Mouse (Mus musculus): ENCODE measurements around the gene Nepro. TPM values are rescaled to one million over a fixed set of nuclear protein-coding genes. Genes with fewer than 3 reads are reported as not detected.
A peak's percentile ranks its signal among the peaks of the same experiment; 100 is the strongest.

The Nepro gene
- 10.2 and 11.0 TPM in 2 replicates for polyA plus RNA-seq (2015; fragmentation: Nextera tagmentation; extraction: Ambion mirVana)

- Histone ChIP-seq H3K9me3 (no peaks in the 10 kb centered on the region), H3K36me3 (peaks cover 28% of the 10 kb centered on the region), H3K4me2 (replicated peaks) (peak within 1 kb of the TSS; percentile 78), H3K27ac (peak within 1 kb of the TSS; percentile 91), H3K4me3 (peak within 1 kb of the TSS; percentile 80), H3K4me1 (peaks cover 20% of the 10 kb centered on the region), H3K9ac (peak within 1 kb of the TSS; percentile 84), H3K27me3 (no peaks in the 10 kb centered on the region)
- ATAC-seq (ENCODE audit: low FRiP score, low read depth) = peak; percentile 97
- under 1% methylated on average over 59 of the region's 64 CpGs for WGBS
Measured at GRCm38 (mm10) chr16:44724083-44724787, at the start of gene Nepro. Gene Nepro, plus strand, starts transcription at chr16:44724301.

DNA sequence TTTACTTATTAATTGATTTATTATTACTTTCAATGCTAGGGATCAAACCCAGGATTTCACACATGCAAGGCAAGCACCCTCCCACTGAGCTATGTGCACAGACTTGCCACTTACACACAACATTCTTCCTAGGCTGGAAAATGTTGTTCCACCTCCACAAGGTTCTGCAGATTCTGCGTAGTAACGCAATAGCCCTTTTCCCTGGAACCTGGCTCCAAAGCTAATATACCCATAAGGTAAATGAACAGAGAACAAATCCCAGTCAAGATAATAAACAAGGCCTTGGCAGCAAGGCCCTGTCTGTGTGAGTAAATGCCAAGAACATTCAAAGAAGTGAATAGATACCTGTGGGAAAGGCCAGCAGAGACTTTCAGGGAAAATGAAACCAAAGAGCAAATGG lies 47.7 kb upstream of the Nepro start:
- no peaks in the 10 kb centered on the region for H3K9me3 ChIP-seq
- no peaks in the 10 kb centered on the region for H3K36me3 ChIP-seq
- peak; percentile 62; the same call in 1 of the 2 replicates for ATAC-seq (ENCODE audit: low FRiP score, low read depth)
- peak overlapping the region; percentile 71 for H3K27ac ChIP-seq
- WGBS = 51% methylated on average over 2 of the region's 2 CpGs
- no peak overlapping the region for H3K4me3 ChIP-seq
- H3K27me3 ChIP-seq = no peaks in the 10 kb centered on the region
- peaks cover 74% of the 10 kb centered on the region for H3K4me1 ChIP-seq
- no peak overlapping the region for H3K4me2 ChIP-seq (replicated peaks)
- H3K9ac ChIP-seq = no peak overlapping the region

- H3K36me3 ChIP-seq = no peaks in the 10 kb centered on the region
- WGBS = 23% methylated on average over 8 of the region's 8 CpGs
- H3K4me3 ChIP-seq = no peak overlapping the region
- peaks cover 10% of the 10 kb centered on the region for H3K9me3 ChIP-seq
- peaks cover 56% of the 10 kb centered on the region for H3K4me1 ChIP-seq
- peak overlapping the region; percentile 79 for H3K27ac ChIP-seq
- no peak overlapping the region for H3K9ac ChIP-seq
- 0 out of 2 replicates have a peak overlapping the region, but pooled peaks have one; percentile 12 for H3K4me2 ChIP-seq (replicated peaks)
- no peak for ATAC-seq (ENCODE audit: low FRiP score, low read depth)
- no peaks in the 10 kb centered on the region for H3K27me3 ChIP-seq
Measured at GRCm38 (mm10) chr16:44679082-44679481, 45.0 kb upstream of the Nepro start.

DNA sequence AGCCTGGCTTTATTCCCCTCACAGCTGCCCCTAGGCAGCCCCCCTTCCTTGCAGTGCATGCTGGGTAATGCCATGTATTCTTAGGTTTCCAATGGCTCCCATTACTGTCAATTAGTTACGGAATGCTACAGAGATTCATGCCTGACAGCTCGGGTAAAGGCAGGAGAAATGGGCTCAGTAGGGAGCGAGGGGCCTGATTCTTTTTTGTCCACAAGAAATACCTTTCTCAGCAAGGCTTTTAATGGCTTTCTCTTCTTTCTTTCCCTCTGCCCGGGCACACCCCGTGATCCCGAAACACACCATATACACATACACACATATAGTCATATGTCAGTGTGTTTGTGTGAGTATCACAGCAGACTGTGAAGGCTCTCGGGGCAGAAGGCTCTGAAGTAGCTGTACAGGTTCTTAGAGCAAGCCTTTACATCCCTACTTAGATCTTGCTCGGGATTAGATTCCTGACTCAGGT lies 44.6 kb upstream of the Nepro start:
- Histone ChIP-seq H3K27ac (peak overlapping the region; percentile 79), H3K4me2 (replicated peaks) (0 out of 2 replicates have a peak overlapping the region, but pooled peaks have one; percentile 12), H3K27me3 (no peaks in the 10 kb centered on the region), H3K9me3 (peaks cover 10% of the 10 kb centered on the region), H3K9ac (no peak overlapping the region), H3K36me3 (no peaks in the 10 kb centered on the region), H3K4me3 (no peak overlapping the region), H3K4me1 (peaks cover 61% of the 10 kb centered on the region)
- WGBS = 35% methylated on average over 8 of the region's 8 CpGs
- ATAC-seq (ENCODE audit: low FRiP score, low read depth) = peak; percentile 69

DNA sequence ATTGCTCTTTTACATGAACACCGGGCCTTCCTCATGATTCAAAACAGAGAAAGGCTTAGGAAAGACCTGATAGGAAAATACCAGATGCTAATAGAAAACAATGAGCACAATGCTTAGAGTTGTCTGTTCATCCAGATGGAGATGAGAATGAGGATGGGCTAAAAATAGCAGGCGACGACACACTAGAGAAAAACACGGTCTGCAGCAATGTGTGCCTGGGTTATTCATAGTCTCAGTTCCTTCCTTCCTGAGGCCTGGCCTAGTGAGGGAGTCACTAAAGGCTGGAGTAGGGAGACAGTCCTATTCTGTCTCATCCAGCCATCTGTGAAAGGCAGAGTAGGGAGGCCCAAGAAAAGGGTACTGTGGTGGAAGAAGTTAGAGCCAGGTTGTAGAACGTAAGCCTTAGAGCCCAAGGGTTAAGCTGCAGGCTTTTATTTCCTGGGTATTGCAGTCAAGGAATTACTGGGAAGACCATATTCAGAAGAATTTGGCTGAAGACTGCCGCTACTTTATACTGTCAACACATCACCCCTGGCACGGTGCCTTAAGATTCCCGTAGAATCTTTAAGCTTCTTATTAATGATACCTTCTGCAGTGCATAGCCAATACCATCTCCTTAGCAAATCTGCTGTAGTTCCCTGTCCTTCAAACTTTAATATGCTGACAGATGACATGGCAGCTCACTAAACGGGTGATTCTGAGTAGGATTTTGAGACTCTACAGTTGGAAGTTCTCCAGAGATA lies 43.2 kb upstream of the Nepro start:
- Histone ChIP-seq H3K27me3 (no peaks in the 10 kb centered on the region), H3K36me3 (no peaks in the 10 kb centered on the region), H3K4me3 (no peak overlapping the region), H3K4me1 (peaks cover 66% of the 10 kb centered on the region), H3K9ac (no peak overlapping the region), H3K4me2 (replicated peaks) (no peak overlapping the region), H3K9me3 (peaks cover 10% of the 10 kb centered on the region), H3K27ac (peak overlapping the region; percentile 79)
- ATAC-seq (ENCODE audit: low FRiP score, low read depth) = 0 out of 2 replicates have a peak, but pooled peaks have one; percentile 21
- WGBS = 66% methylated on average over 9 of the region's 9 CpGs

GRCm38 (mm10) chr16:44684646-44685045 lies 39.5 kb upstream of the Nepro start:
- no peak overlapping the region for H3K4me2 ChIP-seq (replicated peaks)
- no peaks in the 10 kb centered on the region for H3K27me3 ChIP-seq
- ATAC-seq (ENCODE audit: low FRiP score, low read depth) = no peak
- no peak overlapping the region for H3K9ac ChIP-seq
- peaks cover 65% of the 10 kb centered on the region for H3K4me1 ChIP-seq
- 64% methylated on average over 7 of the region's 7 CpGs for WGBS
- H3K9me3 ChIP-seq = peaks cover 10% of the 10 kb centered on the region
- H3K4me3 ChIP-seq = no peak overlapping the region
- peak overlapping the region; percentile 61 for H3K27ac ChIP-seq
- no peaks in the 10 kb centered on the region for H3K36me3 ChIP-seq

DNA sequence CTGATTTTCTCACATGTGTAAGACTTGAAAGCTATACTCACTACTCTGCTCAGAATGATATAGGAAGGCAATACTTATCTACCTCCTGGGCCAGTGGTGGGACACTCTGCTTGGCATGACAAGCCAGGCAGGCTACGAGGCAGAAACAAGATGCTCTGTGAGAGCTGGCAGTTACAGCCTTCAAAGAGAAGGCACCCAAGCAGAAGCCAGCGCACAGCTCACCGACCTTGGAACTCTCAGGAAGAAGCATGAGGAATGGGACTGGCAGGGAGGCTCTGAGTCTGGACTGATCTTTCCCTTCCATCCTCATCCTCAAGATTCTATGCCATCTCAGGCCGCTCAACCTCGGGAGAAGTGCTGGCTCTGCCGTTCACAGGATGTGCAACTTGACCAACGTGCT lies 38.7 kb upstream of the Nepro start:
- Histone ChIP-seq H3K36me3 (no peaks in the 10 kb centered on the region), H3K9ac (no peak overlapping the region), H3K9me3 (peaks cover 10% of the 10 kb centered on the region), H3K27ac (no peak overlapping the region), H3K27me3 (no peaks in the 10 kb centered on the region), H3K4me2 (replicated peaks) (no peak overlapping the region), H3K4me3 (no peak overlapping the region), H3K4me1 (peaks cover 60% of the 10 kb centered on the region)
- WGBS = 77% methylated on average over 7 of the region's 7 CpGs
- no peak for ATAC-seq (ENCODE audit: low FRiP score, low read depth)

DNA sequence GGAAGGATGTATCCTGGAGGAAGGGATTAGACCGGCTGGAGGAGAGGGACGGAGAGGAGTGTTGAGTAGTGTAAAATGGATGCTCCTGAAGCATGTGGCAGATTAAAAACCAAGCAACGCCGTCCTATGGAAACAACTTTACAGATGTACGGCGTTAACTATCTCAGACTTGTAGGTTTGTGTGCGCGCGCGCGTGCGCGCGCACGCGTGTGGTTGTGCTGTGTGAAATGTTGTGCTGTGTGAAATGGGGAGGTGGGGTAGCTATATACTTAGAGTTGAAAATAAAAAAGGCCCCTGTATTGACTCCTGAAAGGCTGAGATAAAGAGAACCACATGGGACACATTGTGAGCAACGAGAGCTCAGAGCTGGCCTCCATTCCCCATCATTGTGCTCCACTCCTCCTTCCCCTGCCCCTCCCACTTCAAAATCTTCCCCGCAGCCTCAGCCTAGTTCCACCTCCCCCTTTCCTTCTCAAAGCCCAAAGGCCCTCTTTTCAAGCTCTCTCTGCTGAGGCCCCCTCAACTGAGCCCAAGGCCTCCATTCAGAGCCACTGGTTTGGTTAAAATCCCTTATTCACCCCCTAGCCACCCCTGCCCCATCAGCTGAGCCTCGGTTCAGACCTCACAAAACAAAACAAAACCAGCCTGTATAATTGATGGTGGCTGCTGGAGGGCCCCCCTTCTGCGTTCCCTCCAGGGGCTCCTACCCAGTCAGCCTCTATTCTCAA lies 36.9 kb upstream of the Nepro start:
- no peaks in the 10 kb centered on the region for H3K27me3 ChIP-seq
- peak overlapping the region; percentile 39; the same call in 1 of the 2 replicates for H3K9ac ChIP-seq
- H3K4me3 ChIP-seq = no peak overlapping the region; the same call in 1 of the 2 replicates
- peak; percentile 73 for ATAC-seq (ENCODE audit: low FRiP score, low read depth)
- H3K27ac ChIP-seq = peak overlapping the region; percentile 90
- H3K9me3 ChIP-seq = peaks cover 6% of the 10 kb centered on the region
- no peaks in the 10 kb centered on the region for H3K36me3 ChIP-seq
- WGBS = 48% methylated on average over 20 of the region's 20 CpGs
- peak overlapping the region; percentile 52 for H3K4me2 ChIP-seq (replicated peaks)
- peaks cover 60% of the 10 kb centered on the region for H3K4me1 ChIP-seq

GRCm38 (mm10) chr16:44687719-44688420 lies 36.2 kb upstream of the Nepro start:
- H3K9me3 ChIP-seq = no peaks in the 10 kb centered on the region
- no peaks in the 10 kb centered on the region for H3K36me3 ChIP-seq
- peak overlapping the region; percentile 90 for H3K27ac ChIP-seq
- no peak overlapping the region; the same call in 1 of the 2 replicates for H3K4me3 ChIP-seq
- peak overlapping the region; percentile 52 for H3K4me2 ChIP-seq (replicated peaks)
- H3K4me1 ChIP-seq = peaks cover 60% of the 10 kb centered on the region
- H3K9ac ChIP-seq = peak overlapping the region; percentile 39; the same call in 1 of the 2 replicates
- H3K27me3 ChIP-seq = no peaks in the 10 kb centered on the region
- ATAC-seq (ENCODE audit: low FRiP score, low read depth) = peak; percentile 59
- 4% methylated on average over 18 of the region's 18 CpGs for WGBS

DNA sequence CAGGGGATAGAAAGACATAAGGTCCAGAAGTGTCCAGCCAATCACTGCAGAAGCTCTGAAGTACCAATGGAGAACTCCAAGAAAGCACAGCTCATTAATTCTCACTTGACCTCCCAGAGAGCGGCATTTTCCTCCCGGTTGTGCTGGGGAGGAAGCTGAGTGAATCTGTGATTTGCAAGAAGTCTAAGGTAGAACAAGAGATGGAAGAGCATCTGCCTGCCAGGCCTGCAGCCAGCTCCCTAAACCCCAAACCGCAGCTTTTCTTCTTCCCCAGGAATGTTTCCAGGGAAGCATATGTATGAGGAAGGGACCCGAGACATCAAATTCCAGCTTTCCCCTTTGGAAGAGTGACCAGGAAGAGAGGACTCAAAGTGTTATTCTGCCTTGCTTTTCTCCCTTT lies 35.6 kb upstream of the Nepro start:
- peaks cover 60% of the 10 kb centered on the region for H3K4me1 ChIP-seq
- H3K4me2 ChIP-seq (replicated peaks) = peak overlapping the region; percentile 52
- H3K36me3 ChIP-seq = no peaks in the 10 kb centered on the region
- H3K27ac ChIP-seq = peak overlapping the region; percentile 90
- no peak overlapping the region for H3K4me3 ChIP-seq
- H3K27me3 ChIP-seq = no peaks in the 10 kb centered on the region
- WGBS = 5% methylated on average over 4 of the region's 4 CpGs
- no peaks in the 10 kb centered on the region for H3K9me3 ChIP-seq
- ATAC-seq (ENCODE audit: low FRiP score, low read depth) = 0 out of 2 replicates have a peak, but pooled peaks have one; percentile 16
- H3K9ac ChIP-seq = no peak overlapping the region

GRCm38 (mm10) chr16:44690501-44690900 lies 33.6 kb upstream of the Nepro start:
- no peak overlapping the region for H3K9ac ChIP-seq
- H3K36me3 ChIP-seq = no peaks in the 10 kb centered on the region
- 77% methylated on average over 2 of the region's 2 CpGs for WGBS
- H3K4me1 ChIP-seq = peaks cover 54% of the 10 kb centered on the region
- no peak for ATAC-seq (ENCODE audit: low FRiP score, low read depth)
- no peak overlapping the region for H3K4me2 ChIP-seq (replicated peaks)
- H3K27ac ChIP-seq = no peak overlapping the region
- H3K9me3 ChIP-seq = no peaks in the 10 kb centered on the region
- H3K27me3 ChIP-seq = no peaks in the 10 kb centered on the region
- no peak overlapping the region for H3K4me3 ChIP-seq

Data from limb, embryonic 13.5 days (tissue).